Mouse (Mus musculus) bone marrow, adult 2 months (tissue): ENCODE data around the gene Otud7a.

Experiments
- CTCF ChIP-seq: fragments of 200-500 bp; IDR thresholded peaks from 2 replicates; pipeline ENCODE4 v1.5.1; 2011; ENCODE audit warnings: low read length, control low read depth; ENCODE audit not compliant: control insufficient read depth, insufficient read depth
- POLR2A ChIP-seq: fragments of 200-500 bp; IDR thresholded peaks from 2 replicates; pipeline ENCODE4 v1.6.1; 2011; ENCODE audit warnings: low read depth, mild to moderate bottlenecking, control low read depth, low read length, borderline replicate concordance; ENCODE audit not compliant: control insufficient read depth

DNA sequence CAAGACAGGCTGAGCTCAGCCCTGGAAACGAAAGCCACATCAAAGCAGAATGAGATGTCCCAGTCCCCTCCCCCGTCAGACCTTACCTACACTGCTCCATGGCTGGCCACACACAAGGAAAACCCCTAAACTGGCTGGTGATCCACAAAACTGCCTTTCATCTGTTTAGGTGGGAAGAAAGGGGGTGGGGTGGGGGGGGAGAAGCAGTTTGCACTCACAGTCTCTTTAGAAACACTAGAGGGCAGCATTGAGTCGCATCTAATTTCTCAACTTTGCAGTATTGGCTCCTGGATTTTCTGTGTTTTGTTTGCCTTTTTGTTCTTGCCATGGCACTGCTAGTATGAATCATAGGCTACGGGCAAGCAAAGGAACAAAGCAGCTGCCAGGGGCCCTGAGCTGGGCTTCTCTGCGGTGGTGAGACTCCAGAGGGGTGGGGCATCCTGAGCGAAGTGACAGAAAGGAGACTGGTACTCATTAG lies 308.8 kb downstream of the Otud7a start:
- no peak for TF ChIP-seq CTCF
- no peak for TF ChIP-seq POLR2A
